Mouse (Mus musculus): Measurements from ENCODE around the gene Ppp1r14d. TPM values are rescaled to one million over a fixed set of nuclear protein-coding genes. Genes with fewer than 3 reads are reported as not detected.

Gene Ppp1r14d
- polyA plus RNA-seq, 1 experiment from 2014 or later, result 0.57 TPM

DNA sequence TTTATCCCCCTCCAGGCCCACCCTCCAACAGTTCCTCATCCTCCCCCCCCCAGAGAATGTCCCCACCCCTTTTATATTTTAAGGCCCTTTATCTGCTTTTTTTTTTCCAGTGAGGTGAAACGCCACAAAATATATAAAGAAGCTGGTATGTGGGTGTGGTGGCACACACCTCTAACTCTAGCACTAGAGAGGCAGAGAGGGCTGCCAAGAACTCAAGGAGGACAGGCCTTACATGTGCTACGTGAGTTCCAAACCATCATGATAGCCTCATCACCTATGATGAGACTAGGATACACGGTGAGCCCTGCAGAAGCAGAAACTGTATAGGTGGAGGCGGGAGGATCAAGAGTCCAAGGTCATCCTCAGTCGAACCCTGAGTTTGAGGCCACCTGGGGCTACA, 38.7 kb downstream of the Ppp1r14d start:
- no peak for DNase-seq (ENCODE audit: low spot score)
- H3K36me3 ChIP-seq (ENCODE audit: control insufficient read depth, insufficient read depth, low read length), result no peaks in the 10 kb centered on the region; the same call in 1 of the 2 replicates
- no peaks in the 10 kb centered on the region for H3K9me3 ChIP-seq (ENCODE audit: control insufficient read depth, low read length)
- no peaks in the 10 kb centered on the region for H3K27me3 ChIP-seq (ENCODE audit: control insufficient read depth, insufficient read depth, low read length)
- H3K4me1 ChIP-seq (replicated peaks; ENCODE audit: control insufficient read depth, insufficient read depth), result no peaks in the 10 kb centered on the region
- WGBS, result 68% methylated on average over 5 of the region's 5 CpGs
- H3K9ac ChIP-seq (ENCODE audit: low read length), result no peak overlapping the region
- no peak overlapping the region for H3K4me3 ChIP-seq (ENCODE audit: low read depth, low read length)
- no peak overlapping the region for H3K27ac ChIP-seq (replicated peaks)
- H3K4me2 ChIP-seq (replicated peaks; ENCODE audit: low read depth), result no peak overlapping the region
- no peak for ATAC-seq (ENCODE audit: low FRiP score, low TSS enrichment)
- TF ChIP-seq CTCF (IDR thresholded peaks at IDR 0.05; ENCODE audit: low read depth), result no peak
- no peak for TF ChIP-seq EP300 (optimal IDR thresholded peaks at IDR 0.05)

DNA sequence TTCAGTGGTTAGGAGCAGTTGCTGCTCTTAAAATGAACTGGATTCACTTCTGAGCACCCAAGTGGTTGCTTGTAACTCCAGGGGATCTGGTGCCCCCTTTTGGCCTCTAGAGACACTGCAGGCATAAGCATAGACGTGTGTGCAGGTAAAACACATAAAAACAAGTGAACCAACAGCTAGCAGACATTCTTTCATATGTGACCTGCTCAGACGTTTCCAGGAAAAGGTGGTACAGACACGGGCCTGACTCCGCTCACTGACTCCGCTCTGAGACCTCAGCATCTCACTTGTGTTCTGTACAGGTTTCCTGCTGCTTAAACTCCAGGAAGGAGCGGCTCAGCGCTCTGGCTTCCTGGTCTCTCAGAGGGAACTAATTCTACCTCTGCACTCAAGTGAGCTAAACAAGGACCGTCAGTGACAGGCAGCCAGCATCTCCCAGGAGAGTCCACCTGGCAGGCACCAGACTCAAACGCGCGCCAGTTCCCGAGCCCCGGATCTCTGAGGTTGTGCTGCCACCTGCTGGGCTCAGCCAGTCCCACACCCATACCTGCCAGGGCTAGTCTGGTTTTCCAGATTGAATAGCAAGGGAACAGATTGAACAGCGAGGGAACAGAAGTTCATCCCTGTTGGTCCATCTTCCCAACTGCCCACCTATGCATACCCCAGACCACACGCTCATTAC, 40.5 kb downstream of the Ppp1r14d start:
- DNase-seq (ENCODE audit: low spot score) (peak; percentile 89), ATAC-seq (ENCODE audit: low FRiP score, low TSS enrichment) (peak; percentile 81)
- H3K9ac ChIP-seq (ENCODE audit: low read length), result no peak overlapping the region
- no peaks in the 10 kb centered on the region for H3K4me1 ChIP-seq (replicated peaks; ENCODE audit: control insufficient read depth, insufficient read depth)
- peaks cover 5% of the 10 kb centered on the region; the same call in 1 of the 2 replicates for H3K36me3 ChIP-seq (ENCODE audit: control insufficient read depth, insufficient read depth, low read length)
- no peaks in the 10 kb centered on the region for H3K9me3 ChIP-seq (ENCODE audit: control insufficient read depth, low read length)
- H3K27me3 ChIP-seq (ENCODE audit: control insufficient read depth, insufficient read depth, low read length), result no peaks in the 10 kb centered on the region
- peak overlapping the region; percentile 35 for H3K4me3 ChIP-seq (ENCODE audit: low read depth, low read length)
- H3K27ac ChIP-seq (replicated peaks), result no peak overlapping the region
- WGBS, result 6% methylated on average over 15 of the region's 15 CpGs
- TF ChIP-seq EP300 (optimal IDR thresholded peaks at IDR 0.05) (no peak), CTCF (IDR thresholded peaks at IDR 0.05; ENCODE audit: low read depth) (peak; percentile 87)
- peak overlapping the region; percentile 71 for H3K4me2 ChIP-seq (replicated peaks; ENCODE audit: low read depth)

DNA sequence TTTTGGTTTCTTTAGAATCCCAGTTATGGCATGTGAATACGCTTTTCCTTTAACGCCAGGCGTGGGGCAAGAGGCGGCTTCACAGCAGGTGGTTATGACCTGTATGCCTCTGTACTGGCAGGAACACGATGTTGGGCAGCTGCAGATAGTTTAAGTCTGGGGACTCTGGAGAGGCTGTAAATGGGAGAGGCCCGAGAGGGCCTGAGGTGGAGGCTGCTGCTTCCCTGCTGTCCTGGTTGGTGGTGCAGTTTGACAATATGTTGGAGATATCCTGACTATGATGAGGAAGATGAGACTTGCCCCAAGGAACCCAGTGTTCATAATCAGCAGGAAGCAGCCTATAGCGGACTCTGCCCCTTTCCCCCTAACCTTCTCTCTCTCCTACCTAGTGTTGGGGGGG, 46.8 kb downstream of the Ppp1r14d start:
- ATAC-seq (ENCODE audit: low FRiP score, low TSS enrichment) (no peak), DNase-seq (ENCODE audit: low spot score) (no peak)
- 87% methylated on average over 7 of the region's 7 CpGs for WGBS
- Histone ChIP-seq H3K4me2 (replicated peaks; ENCODE audit: low read depth) (no peak overlapping the region), H3K4me1 (replicated peaks; ENCODE audit: control insufficient read depth, insufficient read depth) (no peaks in the 10 kb centered on the region), H3K27ac (replicated peaks) (no peak overlapping the region), H3K27me3 (ENCODE audit: control insufficient read depth, insufficient read depth, low read length) (no peaks in the 10 kb centered on the region), H3K36me3 (ENCODE audit: control insufficient read depth, insufficient read depth, low read length) (peaks cover 5% of the 10 kb centered on the region; the same call in 1 of the 2 replicates), H3K4me3 (ENCODE audit: low read depth, low read length) (no peak overlapping the region), H3K9ac (ENCODE audit: low read length) (no peak overlapping the region), H3K9me3 (ENCODE audit: control insufficient read depth, low read length) (no peaks in the 10 kb centered on the region)
- TF ChIP-seq CTCF (IDR thresholded peaks at IDR 0.05; ENCODE audit: low read depth), result no peak
- TF ChIP-seq EP300 (optimal IDR thresholded peaks at IDR 0.05), result no peak

DNA sequence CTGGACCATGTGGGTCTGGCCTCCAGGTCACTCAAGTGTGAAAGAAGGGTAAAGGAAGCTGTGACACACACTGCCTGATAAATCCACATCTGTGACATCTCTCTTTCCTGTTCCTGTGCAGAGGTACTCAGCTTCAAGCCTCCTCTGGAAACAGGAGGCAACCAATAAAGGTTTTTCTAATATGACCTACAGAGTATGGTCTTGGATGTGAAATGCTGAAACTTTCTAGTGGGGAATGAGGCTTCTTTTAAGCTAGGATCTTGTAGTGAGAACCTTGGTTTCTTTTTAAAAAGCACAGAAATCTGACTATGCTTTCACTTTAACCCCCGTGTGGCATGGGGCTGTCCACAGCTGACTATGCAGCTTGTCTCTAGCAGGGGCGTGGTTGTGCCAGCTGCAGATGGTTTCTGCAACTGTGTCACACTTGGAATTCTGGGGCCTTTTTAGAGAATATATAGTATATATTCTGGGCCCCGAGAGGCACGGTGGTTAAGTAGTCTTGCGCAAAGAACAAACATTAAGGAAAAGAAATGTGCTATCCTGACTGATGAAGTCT, 52.2 kb downstream of the Ppp1r14d start:
- Histone ChIP-seq H3K9ac (ENCODE audit: low read length) (no peak overlapping the region), H3K36me3 (ENCODE audit: control insufficient read depth, insufficient read depth, low read length) (peaks cover 3% of the 10 kb centered on the region; the same call in 1 of the 2 replicates), H3K4me3 (ENCODE audit: low read depth, low read length) (no peak overlapping the region), H3K9me3 (ENCODE audit: control insufficient read depth, low read length) (no peaks in the 10 kb centered on the region), H3K4me1 (replicated peaks; ENCODE audit: control insufficient read depth, insufficient read depth) (0 out of 2 replicates have a peak, but pooled peaks cover 2% of the 10 kb centered on the region), H3K4me2 (replicated peaks; ENCODE audit: low read depth) (no peak overlapping the region), H3K27me3 (ENCODE audit: control insufficient read depth, insufficient read depth, low read length) (no peaks in the 10 kb centered on the region), H3K27ac (replicated peaks) (no peak overlapping the region)
- TF ChIP-seq CTCF (IDR thresholded peaks at IDR 0.05; ENCODE audit: low read depth) (no peak), EP300 (optimal IDR thresholded peaks at IDR 0.05) (no peak)
- DNase-seq (ENCODE audit: low spot score) (no peak), ATAC-seq (ENCODE audit: low FRiP score, low TSS enrichment) (no peak)
- WGBS, result 85% methylated on average over 5 of the region's 5 CpGs

DNA sequence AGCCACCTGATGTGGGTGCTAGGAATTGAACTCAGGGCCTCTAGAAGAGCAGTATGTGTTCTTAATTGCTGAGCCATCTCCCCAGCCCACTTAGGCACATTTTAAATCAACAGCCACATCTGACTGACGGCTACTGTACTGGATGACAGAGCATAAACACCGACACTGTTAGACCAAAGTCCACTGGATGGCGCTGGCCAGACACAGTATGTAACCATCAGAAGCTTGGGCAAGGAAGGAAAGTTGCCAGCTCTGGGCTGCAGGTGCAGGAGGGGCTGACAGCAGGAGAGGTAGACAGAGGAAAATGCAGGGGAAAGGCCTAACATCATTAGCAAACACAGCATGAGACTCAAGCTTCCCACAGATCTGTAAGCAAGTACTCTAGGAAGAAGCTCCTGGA, 52.9 kb downstream of the Ppp1r14d start:
- 62% methylated on average over 3 of the region's 3 CpGs for WGBS
- DNase-seq (ENCODE audit: low spot score) (no peak), ATAC-seq (ENCODE audit: low FRiP score, low TSS enrichment) (no peak)
- TF ChIP-seq CTCF (IDR thresholded peaks at IDR 0.05; ENCODE audit: low read depth) (peak; percentile 5; the same call in 1 of the 2 replicates), EP300 (optimal IDR thresholded peaks at IDR 0.05) (no peak)
- H3K4me3 ChIP-seq (ENCODE audit: low read depth, low read length), result no peak overlapping the region
- H3K9ac ChIP-seq (ENCODE audit: low read length), result no peak overlapping the region
- no peaks in the 10 kb centered on the region for H3K9me3 ChIP-seq (ENCODE audit: control insufficient read depth, low read length)
- no peaks in the 10 kb centered on the region for H3K27me3 ChIP-seq (ENCODE audit: control insufficient read depth, insufficient read depth, low read length)
- H3K36me3 ChIP-seq (ENCODE audit: control insufficient read depth, insufficient read depth, low read length), result peaks cover 3% of the 10 kb centered on the region; the same call in 1 of the 2 replicates
- H3K27ac ChIP-seq (replicated peaks), result no peak overlapping the region
- no peak overlapping the region for H3K4me2 ChIP-seq (replicated peaks; ENCODE audit: low read depth)
- H3K4me1 ChIP-seq (replicated peaks; ENCODE audit: control insufficient read depth, insufficient read depth), result 0 out of 2 replicates have a peak, but pooled peaks cover 2% of the 10 kb centered on the region

DNA sequence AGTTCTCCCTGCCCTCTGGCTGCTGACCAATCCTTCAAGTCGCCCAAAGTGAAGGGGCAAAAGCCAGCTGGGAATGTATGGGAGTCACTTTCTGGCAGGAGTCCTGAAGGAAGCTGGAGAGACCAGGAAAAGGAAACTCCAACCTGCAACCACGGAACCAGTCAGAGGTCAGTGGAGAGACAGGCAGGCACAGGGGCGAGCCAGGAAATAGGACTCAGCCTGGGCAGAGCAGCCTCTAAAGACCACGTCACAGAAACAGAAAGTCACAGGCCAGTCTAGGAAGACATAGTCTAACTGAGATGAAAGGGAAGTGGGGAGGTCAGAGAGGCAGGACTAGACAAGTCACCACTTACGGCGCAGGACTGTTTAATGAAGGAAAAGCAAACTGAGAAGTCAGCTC, 54.1 kb downstream of the Ppp1r14d start:
- Histone ChIP-seq H3K4me1 (replicated peaks; ENCODE audit: control insufficient read depth, insufficient read depth) (0 out of 2 replicates have a peak, but pooled peaks cover 2% of the 10 kb centered on the region), H3K4me3 (ENCODE audit: low read depth, low read length) (no peak overlapping the region), H3K9me3 (ENCODE audit: control insufficient read depth, low read length) (no peaks in the 10 kb centered on the region), H3K27ac (replicated peaks) (no peak overlapping the region), H3K36me3 (ENCODE audit: control insufficient read depth, insufficient read depth, low read length) (peaks cover 3% of the 10 kb centered on the region; the same call in 1 of the 2 replicates), H3K4me2 (replicated peaks; ENCODE audit: low read depth) (no peak overlapping the region), H3K9ac (ENCODE audit: low read length) (no peak overlapping the region), H3K27me3 (ENCODE audit: control insufficient read depth, insufficient read depth, low read length) (no peaks in the 10 kb centered on the region)
- DNase-seq (ENCODE audit: low spot score) (no peak), ATAC-seq (ENCODE audit: low FRiP score, low TSS enrichment) (peak; percentile 63)
- TF ChIP-seq EP300 (optimal IDR thresholded peaks at IDR 0.05), result no peak
- no peak for TF ChIP-seq CTCF (IDR thresholded peaks at IDR 0.05; ENCODE audit: low read depth)
- WGBS, result 49% methylated on average over 6 of the region's 6 CpGs
